Mouse (Mus musculus) cortical plate, adult 2 months (tissue): ENCODE measurements around the gene Ddr2.

ENCODE experiments used
- CTCF ChIP-seq: fragments of 200-500 bp; IDR thresholded peaks from 2 replicates; pipeline ENCODE4 v1.5.1; 2011; ENCODE audit warnings: mild to moderate bottlenecking, control low read depth, low read length; ENCODE audit not compliant: insufficient read depth; ENCODE audit errors: extremely low read depth
- POLR2A ChIP-seq: fragments of 200-500 bp; IDR thresholded peaks from 2 replicates; pipeline ENCODE4 v1.6.1; 2011; ENCODE audit warnings: mild to moderate bottlenecking, low read length, control low read depth; ENCODE audit not compliant: insufficient read depth; ENCODE audit errors: extremely low read depth

DNA sequence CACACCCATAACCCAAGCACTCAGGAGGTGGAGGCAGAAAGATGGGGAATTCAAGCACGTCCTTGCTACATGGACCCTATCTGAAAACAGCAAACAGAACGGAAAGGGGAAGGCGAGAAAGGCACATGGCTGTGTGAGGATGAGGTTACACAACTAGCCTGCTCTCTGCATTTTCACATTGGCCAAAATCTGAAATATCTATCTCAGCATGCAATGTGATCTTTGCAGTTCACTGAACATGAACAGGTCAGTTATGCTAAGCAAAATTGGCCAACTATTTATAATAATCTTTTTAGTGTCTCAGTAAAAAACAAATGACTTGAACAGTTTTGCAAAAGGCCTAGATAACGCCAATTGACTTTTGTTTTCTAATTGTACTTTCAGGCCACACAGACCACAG is 39.2 kb upstream of the Ddr2 start:
- TF ChIP-seq CTCF (no peak), POLR2A (no peak)
